In genomic region chr10:20040677-20041076, GRCm38 (mm10) we compare ENCODE assay signal across 20 mouse cellular contexts.
A peak's percentile ranks its signal among the peaks of the same experiment; 100 is the strongest.
DNase-seq lines count a peak whose midpoint lies in the region; ATAC-seq and TF ChIP-seq lines count a peak whose summit lies in the region.
"Had no signal": no experiment of that assay in that cellular context is flagged by ENCODE, and none has a peak within 500 bp of the region (broad histone marks: within the 10 kb centered on the region; RNA-seq: fewer than 3 reads in every experiment).

No protein-coding gene starts in this region.

- no peak overlapping the region for H3K9ac ChIP-seq in forebrain, embryonic 14.5 days (ENCODE audit: low read length)
- no peak overlapping the region for H3K9ac ChIP-seq in lung, postnatal 0 days (replicated peaks; ENCODE audit: low read depth)
- H3K9ac ChIP-seq: embryonic facial prominence, embryonic 15.5 days; liver, embryonic 13.5 days; midbrain, embryonic 15.5 days; neural tube, embryonic 13.5 days had no signal

- TF ChIP-seq EP300 in lung, postnatal 0 days (IDR thresholded peaks at IDR 0.05) = no peak

- TF ChIP-seq CTCF in lung, postnatal 0 days (IDR thresholded peaks at IDR 0.05) = no peak

- peak overlapping the region; percentile 88 for H3K4me3 ChIP-seq in megakaryocyte, embryonic 14.5 days (replicated peaks)
- H3K4me3 ChIP-seq in forebrain, embryonic 14.5 days (ENCODE audit: low read depth, low read length) = no peak overlapping the region
- H3K4me3 ChIP-seq in hindbrain, embryonic 10.5 days = no peak overlapping the region
- H3K4me3 ChIP-seq in lung, postnatal 0 days (ENCODE audit: low read depth, low read length) = no peak overlapping the region
- H3K4me3 ChIP-seq: embryonic facial prominence, embryonic 15.5 days; left cerebral cortex, adult 2 months; liver, embryonic 13.5 days; midbrain, embryonic 15.5 days; neural tube, embryonic 13.5 days had no signal

- no peak overlapping the region for H3K27ac ChIP-seq in forebrain, embryonic 14.5 days (ENCODE audit: low read depth, low read length)
- no peak overlapping the region for H3K27ac ChIP-seq in hindbrain, embryonic 10.5 days
- H3K27ac ChIP-seq in lung, postnatal 0 days (ENCODE audit: low read length) = no peak overlapping the region
- H3K27ac ChIP-seq: embryonic facial prominence, embryonic 15.5 days; hindbrain, postnatal 0 days; liver, embryonic 13.5 days; midbrain, embryonic 15.5 days; neural tube, embryonic 13.5 days had no signal

- peaks cover 6% of the 10 kb centered on the region; the same call in 1 of the 2 replicates for H3K9me3 ChIP-seq in megakaryocyte, embryonic 14.5 days
- H3K9me3 ChIP-seq in forebrain, embryonic 14.5 days (replicated peaks; ENCODE audit: control insufficient read depth, low read length) = no peaks in the 10 kb centered on the region
- H3K9me3 ChIP-seq in hindbrain, embryonic 10.5 days = no peaks in the 10 kb centered on the region
- no peaks in the 10 kb centered on the region for H3K9me3 ChIP-seq in lung, postnatal 0 days (ENCODE audit: low read length)
- H3K9me3 ChIP-seq: embryonic facial prominence, embryonic 15.5 days; G1E; liver, embryonic 13.5 days; midbrain, embryonic 15.5 days; neural tube, embryonic 13.5 days had no signal

- WGBS in forebrain, embryonic 14.5 days = 84% methylated on average over 4 of the region's 4 CpGs
- WGBS in hindbrain, embryonic 10.5 days = 86% methylated on average over 4 of the region's 4 CpGs
- 59% methylated on average over 4 of the region's 4 CpGs for WGBS in lung, postnatal 0 days

- H3K4me1 ChIP-seq in megakaryocyte, embryonic 14.5 days = peaks cover 50% of the 10 kb centered on the region
- H3K4me1 ChIP-seq in forebrain, embryonic 14.5 days (ENCODE audit: control insufficient read depth, insufficient read depth, low read length) = no peaks in the 10 kb centered on the region
- peaks cover 3% of the 10 kb centered on the region; the same call in 1 of the 2 replicates for H3K4me1 ChIP-seq in hindbrain, embryonic 10.5 days (replicated peaks)
- H3K4me1 ChIP-seq in lung, postnatal 0 days (ENCODE audit: insufficient read depth, low read depth, low read length) = no peaks in the 10 kb centered on the region
- H3K4me1 ChIP-seq: midbrain, embryonic 15.5 days had no signal

- no peaks in the 10 kb centered on the region for H3K27me3 ChIP-seq in megakaryocyte, embryonic 14.5 days (replicated peaks)
- no peaks in the 10 kb centered on the region for H3K27me3 ChIP-seq in forebrain, embryonic 14.5 days (replicated peaks; ENCODE audit: control insufficient read depth, insufficient read depth, low read length)
- no peaks in the 10 kb centered on the region for H3K27me3 ChIP-seq in hindbrain, embryonic 10.5 days (ENCODE audit: insufficient read depth, poor library complexity, severe bottlenecking)
- H3K27me3 ChIP-seq in lung, postnatal 0 days (replicated peaks; ENCODE audit: insufficient read depth, low read length) = no peaks in the 10 kb centered on the region
- H3K27me3 ChIP-seq: embryonic facial prominence, embryonic 15.5 days; liver, embryonic 13.5 days; midbrain, embryonic 15.5 days; neural tube, embryonic 13.5 days; Patski had no signal

- no peak overlapping the region for H3K4me2 ChIP-seq in forebrain, embryonic 14.5 days (ENCODE audit: low read length)
- no peak overlapping the region for H3K4me2 ChIP-seq in lung, postnatal 0 days (replicated peaks; ENCODE audit: low read depth, low read length)
- H3K4me2 ChIP-seq: embryonic facial prominence, embryonic 15.5 days; liver, embryonic 13.5 days; midbrain, embryonic 15.5 days; neural tube, embryonic 13.5 days had no signal

- no peak for DNase-seq in forebrain, embryonic 14.5 days (ENCODE audit: low spot score)
- DNase-seq in hindbrain, embryonic 10.5 days (ENCODE audit: low spot score) = no peak
- no peak for DNase-seq in lung, postnatal 0 days (ENCODE audit: low spot score)
- DNase-seq: cerebellum, adult 9-10 months; layer of hippocampus, adult 9-11 months; liver, embryonic 13.5 days; lung, adult 2 months; right cerebral cortex, adult 18-20 months had no signal

- no peak for ATAC-seq in megakaryocyte, adult 5-6 weeks (ENCODE audit: poor library complexity, severe bottlenecking)
- peak; percentile 69 for ATAC-seq in CD4-positive, CD25-positive, alpha-beta regulatory T cell, adult 4 months
- ATAC-seq in inflammation-experienced regulatory T-cells, adult 6 months = peak; percentile 59
- ATAC-seq in forebrain, embryonic 14.5 days = no peak
- ATAC-seq in lung, postnatal 0 days = no peak
- ATAC-seq: forebrain, embryonic 16.5 days; hindbrain, postnatal 0 days; midbrain, embryonic 15.5 days; Patski had no signal

- H3K36me3 ChIP-seq in megakaryocyte, embryonic 14.5 days (replicated peaks; ENCODE audit: low read length) = peaks cover 30% of the 10 kb centered on the region
- no peaks in the 10 kb centered on the region for H3K36me3 ChIP-seq in forebrain, embryonic 14.5 days (ENCODE audit: control insufficient read depth, insufficient read depth, low read length)
- no peaks in the 10 kb centered on the region for H3K36me3 ChIP-seq in hindbrain, embryonic 10.5 days
- no peaks in the 10 kb centered on the region for H3K36me3 ChIP-seq in lung, postnatal 0 days (ENCODE audit: insufficient read depth, low read length)
- H3K36me3 ChIP-seq: embryonic facial prominence, embryonic 15.5 days; G1E; liver, embryonic 13.5 days; midbrain, embryonic 15.5 days; neural tube, embryonic 13.5 days had no signal

Comparison
In these comparisons a context has a peak if more than half of its experiments do, and no peak if none do; other contexts are left out.
1. ATAC-seq: peak in CD4-positive, CD25-positive, alpha-beta regulatory T cell, adult 4 months (single experiment) and inflammation-experienced regulatory T-cells, adult 6 months (single experiment); none in megakaryocyte, adult 5-6 weeks (single experiment), forebrain, embryonic 14.5 days (single experiment) and lung, postnatal 0 days (single experiment).